Mouse (Mus musculus) right cerebral cortex, adult 2 months (tissue): Measurements from ENCODE around the gene Prss2.
A peak's percentile ranks its signal among the peaks of the same experiment; 100 is the strongest.
"Not testable (repeated sequence)": the region's sequence is repeated elsewhere in the genome, so short reads cannot be mapped to it uniquely, and the experiment has no call there.

ENCODE experiments used
- DNase-seq, 2 experiments: peaks; one replicate each; pipeline ENCODE4 v3.0.0; 2021 to 2022; ENCODE audit warnings: low spot score in 2 of 2

Prss2 gene

DNA sequence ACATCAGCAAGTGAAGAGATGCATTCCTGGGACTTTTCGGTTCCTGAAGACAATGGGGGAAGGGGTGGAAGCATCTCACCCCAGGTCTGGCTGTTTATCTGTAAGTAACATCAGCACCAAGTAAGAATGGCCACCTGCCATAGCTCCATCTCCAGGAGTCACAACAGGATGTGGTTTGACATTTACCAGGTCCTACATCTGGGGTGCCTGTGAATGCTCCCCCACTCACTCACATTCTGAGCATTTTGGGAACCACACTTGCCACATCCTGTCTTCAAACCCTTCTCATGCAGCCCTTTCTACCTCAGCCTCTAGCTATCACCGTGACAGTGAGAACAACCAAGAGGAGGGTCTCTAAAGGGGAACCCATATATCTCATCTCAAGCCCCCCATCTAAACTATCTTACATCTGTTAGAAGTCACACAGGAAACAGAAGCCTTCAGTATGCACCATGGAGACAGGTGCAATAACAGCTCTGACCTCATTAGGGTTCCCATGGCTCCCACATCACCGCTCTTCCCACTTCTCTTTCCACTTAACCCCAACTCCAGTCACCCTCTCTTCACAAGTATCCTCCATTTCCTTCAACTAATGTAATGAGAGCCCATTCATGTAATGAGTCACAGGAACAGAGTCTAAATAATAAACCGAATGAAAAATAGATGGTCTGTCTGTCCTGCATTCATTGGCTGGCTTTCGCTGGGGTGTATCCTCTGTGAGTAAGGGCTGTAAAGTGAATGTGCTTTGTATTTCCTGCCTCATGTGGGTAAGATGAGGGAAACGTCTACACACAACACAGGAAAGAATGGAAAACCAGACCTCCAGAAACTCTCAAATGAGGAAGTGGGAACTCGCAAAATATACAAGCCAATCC, 32.9 kb downstream of the Prss2 start:
- no peak for DNase-seq

DNA sequence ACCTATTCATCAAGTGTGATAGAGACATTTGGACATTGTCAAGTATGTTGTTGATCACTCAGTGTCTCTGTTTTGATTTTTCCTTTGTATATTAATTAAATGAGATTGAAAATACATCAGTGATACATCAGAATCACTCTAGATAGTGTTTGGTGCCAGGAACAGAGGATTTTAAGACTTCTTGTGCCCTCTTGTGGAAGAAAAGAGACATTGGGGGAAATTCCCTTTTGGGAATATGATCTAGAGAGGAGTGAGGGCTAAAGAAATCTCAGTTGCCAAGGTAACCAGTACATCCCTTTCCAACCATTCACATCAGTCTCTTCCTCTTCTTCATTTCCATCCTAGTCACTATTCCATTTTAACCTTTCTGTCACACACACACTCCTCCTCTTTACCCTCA, 34.8 kb downstream of the Prss2 start:
- DNase-seq, result no peak

DNA sequence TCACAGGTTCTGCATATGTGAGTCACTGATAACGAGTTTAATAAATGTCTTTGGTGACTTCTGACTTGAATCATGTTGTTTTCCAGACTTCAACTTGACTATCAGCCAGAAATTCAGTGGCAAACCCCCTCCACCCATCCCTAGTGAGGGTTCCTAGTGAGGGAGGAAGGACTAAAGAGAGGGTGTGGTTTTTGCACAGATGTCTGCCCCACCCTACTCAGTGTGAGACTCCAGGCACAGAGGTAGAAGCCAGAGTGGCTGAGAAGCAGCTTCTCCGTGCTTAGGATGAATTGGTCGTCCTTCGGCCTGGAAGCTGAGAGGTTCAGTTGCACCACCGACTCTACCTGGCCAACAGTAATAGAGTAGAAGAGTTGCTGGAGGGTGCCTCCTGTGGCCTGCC, 35.9 kb downstream of the Prss2 start:
- DNase-seq, result no peak

DNA sequence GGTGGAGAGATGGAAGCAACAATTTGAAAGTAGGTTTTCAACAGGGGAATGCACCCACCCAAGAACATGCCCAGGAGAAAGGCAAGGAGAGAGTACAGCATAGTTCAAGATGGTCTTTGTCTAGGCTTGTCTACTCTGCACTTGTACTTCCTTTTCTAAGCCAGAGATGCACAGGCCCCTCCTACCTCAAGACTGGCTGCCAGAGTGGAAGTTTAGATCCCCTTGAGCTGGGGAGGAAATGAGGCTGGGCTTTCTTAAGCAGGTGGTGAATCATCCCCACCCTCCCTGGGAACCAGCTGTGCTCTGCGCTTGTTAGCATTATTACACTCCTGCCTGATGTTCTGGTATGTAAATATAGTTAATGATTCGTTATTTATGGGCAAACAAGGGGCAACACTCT, 36.7 kb downstream of the Prss2 start:
- DNase-seq, result no peak

DNA sequence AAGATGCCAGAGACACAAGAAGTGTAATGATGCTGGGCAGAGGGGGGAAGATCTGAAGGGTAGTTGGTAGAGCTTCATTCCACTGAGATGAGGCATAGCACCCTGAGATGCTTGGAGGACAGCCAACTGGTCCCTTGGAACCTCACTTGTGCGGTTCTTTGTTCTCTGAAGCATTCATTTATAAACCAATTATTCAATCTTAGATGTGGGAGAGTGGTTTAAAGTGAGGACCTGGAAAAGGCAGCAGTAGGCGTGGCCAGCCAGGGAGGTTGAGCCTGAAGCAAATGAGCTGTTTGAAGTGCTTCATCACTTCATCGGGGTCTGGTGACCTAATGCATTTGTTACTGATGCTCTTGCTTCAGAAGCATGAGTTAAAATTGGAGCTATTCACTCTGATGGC, 37.7 kb downstream of the Prss2 start:
- DNase-seq, result no peak

DNA sequence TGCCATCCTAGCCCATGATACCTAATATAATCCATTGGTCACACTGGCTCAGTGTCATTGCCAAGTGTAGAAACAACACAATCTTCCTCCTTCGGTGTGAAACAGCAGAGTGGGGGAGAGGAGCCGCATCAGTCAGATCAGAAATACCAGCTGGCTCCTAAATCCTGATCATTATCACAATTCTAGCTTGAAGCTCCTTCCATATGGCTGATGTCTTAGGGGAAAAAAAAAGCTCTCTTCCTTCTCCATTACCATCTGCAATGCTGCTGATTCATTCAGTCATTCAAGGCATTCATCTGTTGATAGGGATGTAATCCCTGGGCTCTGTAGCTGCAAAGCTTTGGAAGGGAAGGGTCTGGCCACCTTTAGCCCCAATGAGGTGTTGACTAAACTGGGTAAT, 38.7 kb downstream of the Prss2 start:
- peak in 1 of 2 experiments; percentile 28 for DNase-seq

DNA sequence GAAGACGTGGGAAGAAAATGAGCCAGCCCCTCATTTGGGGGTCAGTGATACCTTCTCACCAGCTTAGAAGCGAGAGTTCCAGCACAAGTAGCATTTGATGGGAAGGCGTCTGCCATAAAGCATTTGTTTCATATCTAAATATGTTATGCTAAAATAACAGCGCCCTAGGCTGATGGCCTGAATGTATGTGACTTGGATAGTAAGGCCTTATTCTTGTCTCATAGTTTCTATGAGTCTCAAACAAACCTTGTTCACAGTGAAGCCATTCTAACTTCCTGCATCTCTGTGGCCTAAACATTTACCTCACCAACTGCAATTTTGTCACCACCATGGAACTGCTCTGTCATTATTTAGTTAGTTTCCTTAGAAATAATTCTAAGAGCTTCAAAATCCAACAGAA, 41.0 kb downstream of the Prss2 start:
- no peak for DNase-seq

DNA sequence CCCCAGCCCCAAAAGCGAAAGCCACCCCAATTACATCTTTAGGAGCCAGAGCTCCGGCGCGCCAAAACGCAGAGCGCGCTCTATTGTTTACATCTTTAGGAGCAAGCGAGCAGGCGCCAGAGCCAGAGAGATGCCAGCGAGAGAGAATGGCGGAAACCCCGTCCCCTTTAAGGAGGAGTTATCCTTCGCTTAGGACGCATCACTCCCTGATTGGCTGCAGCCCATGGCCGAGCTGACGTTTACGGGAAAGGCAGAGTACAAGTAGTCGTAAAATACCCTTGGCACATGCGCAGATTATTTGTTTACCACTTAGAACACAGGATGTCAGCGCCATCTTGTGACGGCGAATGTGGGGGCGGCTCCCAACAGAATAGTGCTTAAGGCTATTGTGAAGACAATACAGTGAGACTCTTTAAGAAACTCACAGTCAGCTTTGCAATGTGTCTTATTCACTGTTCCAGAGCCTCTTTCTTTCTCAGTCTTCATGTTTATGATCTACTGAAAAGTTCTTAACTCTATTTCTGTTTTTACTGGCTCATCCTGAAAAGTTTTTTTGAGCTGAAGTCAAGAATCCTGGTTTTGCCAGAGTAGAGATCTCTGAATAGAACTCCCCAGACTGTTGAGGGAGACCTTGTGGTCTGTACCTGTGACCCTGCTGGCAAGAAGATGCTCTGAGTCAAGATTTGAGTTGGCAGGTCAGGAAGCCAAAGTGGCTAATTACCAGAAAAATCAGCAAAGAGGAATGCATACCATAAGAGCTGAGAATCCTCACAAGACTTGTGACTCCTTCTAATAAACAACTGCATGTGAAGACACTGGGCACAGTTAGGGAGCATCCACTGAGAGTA, 41.7 kb downstream of the Prss2 start:
- DNase-seq, result not testable (repeated sequence)

DNA sequence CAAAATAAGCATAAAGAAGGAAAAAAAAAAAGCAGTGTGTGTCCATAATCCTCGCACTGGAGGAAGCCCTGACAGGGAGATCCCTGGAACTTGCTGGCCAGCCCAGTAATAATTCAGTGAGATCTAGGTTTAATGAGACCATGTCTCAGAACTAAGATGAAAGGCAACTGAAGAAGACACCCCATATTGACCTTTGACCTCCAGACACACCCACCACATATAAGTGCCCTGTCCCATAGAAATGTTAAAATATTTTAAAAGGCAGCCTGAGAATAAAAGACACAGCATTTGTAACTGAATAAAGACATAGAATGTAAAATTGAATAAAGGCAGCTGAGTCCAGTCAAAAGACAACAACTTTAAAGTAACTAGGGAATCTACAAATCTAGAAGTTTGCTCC, 43.7 kb downstream of the Prss2 start:
- no peak for DNase-seq

DNA sequence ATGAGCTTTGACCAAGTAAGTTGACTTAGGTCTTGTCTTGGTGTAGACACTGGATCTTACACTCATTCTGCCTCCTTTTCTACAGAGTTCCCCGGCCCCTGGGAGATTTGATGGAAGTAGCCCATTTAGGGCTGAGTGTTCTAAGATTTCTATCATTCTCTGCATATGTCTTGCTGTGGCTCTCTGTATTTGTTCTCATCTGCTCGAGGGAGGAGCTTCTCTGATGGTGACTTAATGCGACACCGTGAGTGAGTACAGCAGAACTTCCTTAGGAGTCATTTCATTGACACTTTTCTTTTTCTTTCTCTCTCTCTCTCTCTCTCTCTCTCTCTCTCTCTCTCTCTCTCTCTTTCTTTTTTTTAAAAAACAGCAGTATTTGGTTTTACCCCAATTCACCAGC, 45.4 kb downstream of the Prss2 start:
- no peak for DNase-seq

DNA sequence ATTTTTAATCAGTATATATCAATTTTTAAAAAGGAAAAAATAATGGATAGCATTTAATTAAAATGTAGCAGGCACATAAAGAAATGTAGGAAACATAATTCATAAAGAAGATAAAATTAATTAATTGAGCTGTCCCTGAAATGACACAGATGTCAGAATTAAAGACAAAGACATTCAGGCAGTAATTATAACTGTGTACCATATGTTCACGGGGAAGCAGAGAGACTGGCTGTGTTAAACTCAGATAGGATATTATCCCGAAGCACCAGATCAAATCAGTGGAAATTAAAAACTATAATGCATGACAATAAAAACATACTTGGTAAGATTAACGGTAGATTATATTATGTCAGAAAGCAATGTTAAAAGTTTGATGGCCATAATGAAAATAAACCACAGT, 47.5 kb downstream of the Prss2 start:
- no peak for DNase-seq
